In genomic region chr6:142703441-142703930, GRCm38 (mm10) we compare ENCODE assay signal across 18 mouse cellular contexts. TPM values are rescaled to one million over a fixed set of nuclear protein-coding genes. Genes with fewer than 3 reads are reported as not detected.
DNase-seq lines count a peak whose midpoint lies in the region; ATAC-seq and TF ChIP-seq lines count a peak whose summit lies in the region.
"Had no signal": no experiment of that assay in that cellular context is flagged by ENCODE, and none has a peak within 500 bp of the region (broad histone marks: within the 10 kb centered on the region; RNA-seq: fewer than 3 reads in every experiment).

No protein-coding gene starts in this region.

- no peak for TF ChIP-seq EP300 in heart, postnatal 0 days (IDR thresholded peaks at IDR 0.05; ENCODE audit: low read depth)

- H3K4me2 ChIP-seq in heart, postnatal 0 days (ENCODE audit: low read depth, low read length), result no peak overlapping the region
- no peak overlapping the region for H3K4me2 ChIP-seq in heart, embryonic 12.5 days
- no peak overlapping the region for H3K4me2 ChIP-seq in midbrain, embryonic 13.5 days (replicated peaks)
- H3K4me2 ChIP-seq: embryonic facial prominence, embryonic 13.5 days; liver, embryonic 15.5 days; neural tube, embryonic 12.5 days had no signal

- peaks cover 31% of the 10 kb centered on the region for H3K4me1 ChIP-seq in heart, postnatal 0 days (ENCODE audit: control insufficient read depth, insufficient read depth)
- peaks cover 45% of the 10 kb centered on the region for H3K4me1 ChIP-seq in heart, embryonic 12.5 days (replicated peaks)
- H3K4me1 ChIP-seq in midbrain, embryonic 13.5 days (replicated peaks), result peaks cover 9% of the 10 kb centered on the region
- H3K4me1 ChIP-seq: liver, embryonic 15.5 days had no signal

- 34% methylated on average over 11 of the region's 11 CpGs for WGBS in heart, postnatal 0 days
- 53% methylated on average over 11 of the region's 11 CpGs for WGBS in heart, embryonic 12.5 days
- 84% methylated on average over 11 of the region's 11 CpGs for WGBS in midbrain, embryonic 13.5 days

- H3K36me3 ChIP-seq in heart, postnatal 0 days (replicated peaks; ENCODE audit: control insufficient read depth, insufficient read depth, low read length), result no peaks in the 10 kb centered on the region
- no peaks in the 10 kb centered on the region for H3K36me3 ChIP-seq in heart, embryonic 12.5 days
- H3K36me3 ChIP-seq in midbrain, embryonic 13.5 days, result no peaks in the 10 kb centered on the region
- H3K36me3 ChIP-seq: embryonic facial prominence, embryonic 13.5 days; liver, embryonic 15.5 days; neural tube, embryonic 12.5 days had no signal

- no peak overlapping the region for H3K4me3 ChIP-seq in heart, postnatal 0 days (ENCODE audit: low read depth, low read length)
- H3K4me3 ChIP-seq in heart, embryonic 12.5 days, result no peak overlapping the region
- H3K4me3 ChIP-seq in midbrain, embryonic 13.5 days (replicated peaks), result no peak overlapping the region
- H3K4me3 ChIP-seq: embryonic facial prominence, embryonic 13.5 days; liver, embryonic 15.5 days; neural tube, embryonic 12.5 days had no signal

- H3K27ac ChIP-seq in heart, postnatal 0 days (ENCODE audit: low read depth), result peak overlapping the region; percentile 43; the same call in 1 of the 2 replicates
- H3K27ac ChIP-seq in heart, embryonic 12.5 days (ENCODE audit: poor library complexity, severe bottlenecking), result no peak overlapping the region
- no peak overlapping the region for H3K27ac ChIP-seq in midbrain, embryonic 13.5 days
- H3K27ac ChIP-seq: embryonic facial prominence, embryonic 13.5 days; liver, embryonic 15.5 days; neural tube, embryonic 12.5 days had no signal

- no peak for TF ChIP-seq CTCF in heart, postnatal 0 days (IDR thresholded peaks at IDR 0.05; ENCODE audit: low read depth)

- H3K27me3 ChIP-seq in heart, postnatal 0 days (ENCODE audit: control insufficient read depth, insufficient read depth, low read length), result no peaks in the 10 kb centered on the region
- no peaks in the 10 kb centered on the region for H3K27me3 ChIP-seq in heart, embryonic 12.5 days (replicated peaks)
- H3K27me3 ChIP-seq in midbrain, embryonic 13.5 days, result peaks cover 9% of the 10 kb centered on the region; the same call in 1 of the 2 replicates

- H3K9ac ChIP-seq in heart, postnatal 0 days (replicated peaks; ENCODE audit: low read depth, low read length), result no peak overlapping the region
- no peak overlapping the region for H3K9ac ChIP-seq in heart, embryonic 12.5 days
- no peak overlapping the region for H3K9ac ChIP-seq in midbrain, embryonic 13.5 days (replicated peaks)
- H3K9ac ChIP-seq: embryonic facial prominence, embryonic 13.5 days; liver, embryonic 15.5 days; neural tube, embryonic 12.5 days had no signal

- DNase-seq in gastrocnemius, postnatal 10 days, result peak; percentile 18
- no peak for DNase-seq in gastrocnemius, postnatal 14 days
- DNase-seq in heart, postnatal 0 days (ENCODE audit: low spot score), result no peak
- peak; percentile 20 for DNase-seq in adrenal gland, adult 8-10 months
- peak; percentile 44 for DNase-seq in adrenal gland, postnatal 25 days
- DNase-seq: cerebellum, adult 2 months; kidney, adult 9 months; kidney, postnatal 36 days; layer of hippocampus, adult 9-11 months; right cerebral cortex, postnatal 4 days; thymus, adult 18-20 months had no signal

- intact Hi-C loops in gastrocnemius, postnatal 14 days (cut with DNase I; ENCODE audit: low total_unique reads), result no loop called here

- no peaks in the 10 kb centered on the region for H3K9me3 ChIP-seq in heart, postnatal 0 days (replicated peaks; ENCODE audit: control insufficient read depth, low read length)
- no peaks in the 10 kb centered on the region for H3K9me3 ChIP-seq in heart, embryonic 12.5 days (replicated peaks)
- H3K9me3 ChIP-seq in midbrain, embryonic 13.5 days, result no peaks in the 10 kb centered on the region
- H3K9me3 ChIP-seq: embryonic facial prominence, embryonic 13.5 days; liver, embryonic 15.5 days; neural tube, embryonic 12.5 days had no signal

- no peak for ATAC-seq in heart, postnatal 0 days (ENCODE audit: insufficient read depth, low read depth)
- no peak for ATAC-seq in heart, embryonic 12.5 days (ENCODE audit: insufficient number of reproducible peaks, low FRiP score)
- ATAC-seq in midbrain, embryonic 13.5 days, result no peak
- ATAC-seq: forebrain, embryonic 16.5 days had no signal

RNA-seq across cellular contexts. Expression of gene Abcc9, which starts 1.4 kb away (rescaled TPM):
- 100 to 1,000 TPM; 128 to 134 TPM for total RNA-seq in gastrocnemius, postnatal 10 days (2021)
- 100 to 1,000 TPM; 126 to 127 TPM for total RNA-seq in gastrocnemius, postnatal 14 days (2021)
- total RNA-seq in heart, postnatal 0 days (2014; rRNA removed; ENCODE audit: low replicate concordance), result 104 and 108 TPM in 2 replicates
- polyA plus RNA-seq in heart, postnatal 0 days (2015; fragmentation: Nextera tagmentation; extraction: Ambion mirVana), result 18.8 and 21.0 TPM in 2 replicates
- polyA plus RNA-seq in heart, embryonic 12.5 days (2016; fragmentation: Nextera tagmentation; extraction: Ambion mirVana), result 22.7 and 24.3 TPM in 2 replicates
- 10 to 100 TPM; 11.5 to 18.1 (median 13.9) TPM for total RNA-seq in adrenal gland, adult 8-10 months (2022)
- 19.4 and 19.9 TPM in 2 replicates for total RNA-seq in adrenal gland, postnatal 25 days (2021)
- 2.7 and 3.1 TPM in 2 replicates for polyA plus RNA-seq in midbrain, embryonic 13.5 days (2015; fragmentation: Nextera tagmentation; extraction: Ambion mirVana)
- total RNA-seq: monocyte, adult 5-6 weeks had no signal

RNA-seq across cellular contexts. Expression of gene Cmas, which starts 53.0 kb away (rescaled TPM):
- 10 to 100 TPM; 29.6 to 34.2 TPM for total RNA-seq in gastrocnemius, postnatal 10 days (2021)
- total RNA-seq in gastrocnemius, postnatal 14 days (2021), result 10 to 100 TPM; 24.9 to 31.1 TPM
- 26.0 and 30.0 TPM in 2 replicates for total RNA-seq in heart, postnatal 0 days (2014; rRNA removed; ENCODE audit: low replicate concordance)
- 47.5 and 48.0 TPM in 2 replicates for polyA plus RNA-seq in heart, postnatal 0 days (2015; fragmentation: Nextera tagmentation; extraction: Ambion mirVana)
- 126 and 127 TPM in 2 replicates for polyA plus RNA-seq in heart, embryonic 12.5 days (2016; fragmentation: Nextera tagmentation; extraction: Ambion mirVana)
- total RNA-seq in adrenal gland, adult 8-10 months (2022), result 10 to 100 TPM; 34.5 to 35.7 (median 34.7) TPM
- total RNA-seq in adrenal gland, postnatal 25 days (2021), result 31.5 and 33.9 TPM in 2 replicates
- 183 and 184 TPM in 2 replicates for polyA plus RNA-seq in midbrain, embryonic 13.5 days (2015; fragmentation: Nextera tagmentation; extraction: Ambion mirVana)

Comparison
In these comparisons a context has a peak if more than half of its experiments do, and no peak if none do; other contexts are left out.
1. DNase-seq: peak in gastrocnemius, postnatal 10 days (single experiment), adrenal gland, adult 8-10 months (single experiment) and adrenal gland, postnatal 25 days (single experiment); none in gastrocnemius, postnatal 14 days (single experiment) and heart, postnatal 0 days (single experiment).